Comparison of ENCODE assay signal across 8 mouse cellular contexts in genomic region chr19:12488205-12488966, GRCm38 (mm10). TPM values are rescaled to one million over a fixed set of nuclear protein-coding genes. Genes with fewer than 3 reads are reported as not detected.
DNase-seq lines count a peak whose midpoint lies in the region; ATAC-seq and TF ChIP-seq lines count a peak whose summit lies in the region.

No protein-coding gene starts in this region.

- no peak overlapping the region for H3K4me3 ChIP-seq in embryonic facial prominence, embryonic 13.5 days
- H3K4me3 ChIP-seq in kidney, adult 2 months (ENCODE audit: insufficient read depth, low read depth, low read length): no peak overlapping the region
- no peak overlapping the region for H3K4me3 ChIP-seq in stomach, postnatal 0 days (ENCODE audit: low read depth, low read length)

- 13% methylated on average over 9 of the region's 9 CpGs for WGBS in embryonic facial prominence, embryonic 13.5 days
- WGBS in kidney, adult 2 months: 26% methylated on average over 9 of the region's 9 CpGs
- WGBS in stomach, postnatal 0 days: 27% methylated on average over 9 of the region's 9 CpGs

- ATAC-seq in embryonic facial prominence, embryonic 13.5 days (ENCODE audit: insufficient number of reproducible peaks, insufficient read depth, low FRiP score, low TSS enrichment, low read depth): peak; percentile 61; the same call in 1 of the 2 replicates
- ATAC-seq in stomach, postnatal 0 days (ENCODE audit: low FRiP score, low TSS enrichment): peak; percentile 91

- 0 out of 2 replicates have a peak overlapping the region, but pooled peaks have one; percentile 27 for H3K9ac ChIP-seq in embryonic facial prominence, embryonic 13.5 days
- H3K9ac ChIP-seq in stomach, postnatal 0 days (ENCODE audit: low read length): peak overlapping the region; percentile 31; the same call in 1 of the 2 replicates

- peaks cover 11% of the 10 kb centered on the region for H3K4me1 ChIP-seq in embryonic facial prominence, embryonic 13.5 days
- H3K4me1 ChIP-seq in kidney, adult 2 months (ENCODE audit: control insufficient read depth, insufficient read depth, low read length): peaks cover 53% of the 10 kb centered on the region
- 0 out of 2 replicates have a peak, but pooled peaks cover 7% of the 10 kb centered on the region for H3K4me1 ChIP-seq in stomach, postnatal 0 days (replicated peaks; ENCODE audit: control insufficient read depth, insufficient read depth)

- peak; percentile 17 for DNase-seq in adrenal gland, adult 2 months
- no peak for DNase-seq in adrenal gland, adult 8-10 months
- peak; percentile 76 for DNase-seq in ES-CJ7 (ENCODE audit: low read depth, low spot score)
- no peak for DNase-seq in kidney, adult 2 months
- DNase-seq in lung, postnatal 4 days: peak; percentile 62 to 71
- DNase-seq in stomach, postnatal 0 days (ENCODE audit: low spot score): peak; percentile 91
- no peak for DNase-seq in left cerebral cortex, adult 9 months (ENCODE audit: low spot score in 2 of 2)

- peak overlapping the region; percentile 44 for H3K27ac ChIP-seq in embryonic facial prominence, embryonic 13.5 days
- H3K27ac ChIP-seq in kidney, adult 2 months (ENCODE audit: insufficient read depth, low read depth, low read length): peak overlapping the region; percentile 67
- peak overlapping the region; percentile 93 for H3K27ac ChIP-seq in stomach, postnatal 0 days (replicated peaks)

- no peak overlapping the region for H3K4me2 ChIP-seq in embryonic facial prominence, embryonic 13.5 days
- H3K4me2 ChIP-seq in stomach, postnatal 0 days (replicated peaks; ENCODE audit: low read depth): peak overlapping the region; percentile 27

- peaks cover 27% of the 10 kb centered on the region for H3K36me3 ChIP-seq in embryonic facial prominence, embryonic 13.5 days
- no peaks in the 10 kb centered on the region for H3K36me3 ChIP-seq in kidney, adult 2 months (ENCODE audit: control insufficient read depth, insufficient read depth, low read length)
- H3K36me3 ChIP-seq in stomach, postnatal 0 days (ENCODE audit: control insufficient read depth, insufficient read depth, low read length): peaks cover 5% of the 10 kb centered on the region; the same call in 1 of the 2 replicates

- H3K9me3 ChIP-seq in embryonic facial prominence, embryonic 13.5 days: no peaks in the 10 kb centered on the region
- no peaks in the 10 kb centered on the region for H3K9me3 ChIP-seq in stomach, postnatal 0 days (ENCODE audit: control insufficient read depth, low read length)

- TF ChIP-seq CTCF in kidney, adult 2 months (conservative IDR thresholded peaks at IDR 0.05; ENCODE audit: insufficient read depth, insufficient read length, low read depth, low read length): peak; percentile 66
- TF ChIP-seq CTCF in stomach, postnatal 0 days (IDR thresholded peaks at IDR 0.05; ENCODE audit: low read depth): peak; percentile 86

- TF ChIP-seq EP300 in stomach, postnatal 0 days (optimal IDR thresholded peaks at IDR 0.05): peak; percentile 49

- no peak for TF ChIP-seq POLR2A in kidney, adult 2 months (IDR thresholded peaks at IDR 0.05; ENCODE audit: low read depth, low read length)

- H3K27me3 ChIP-seq in embryonic facial prominence, embryonic 13.5 days: no peaks in the 10 kb centered on the region
- H3K27me3 ChIP-seq in kidney, adult 2 months (replicated peaks; ENCODE audit: control insufficient read depth, insufficient read depth, low read length): no peaks in the 10 kb centered on the region
- H3K27me3 ChIP-seq in stomach, postnatal 0 days (ENCODE audit: control insufficient read depth, insufficient read depth, low read length): no peaks in the 10 kb centered on the region

RNA-seq across cellular contexts. Expression of gene Dtx4, which starts 12.9 kb away (rescaled TPM):
- 10 to 100 TPM; 16.7 to 24.2 TPM for total RNA-seq in adrenal gland, adult 2 months (2021)
- 9.2 and 10.8 TPM in 2 replicates for polyA plus RNA-seq in adrenal gland, adult 2 months (2012; rRNA removed)
- 10 to 100 TPM; 12.6 to 26.3 (median 19.7) TPM for total RNA-seq in adrenal gland, adult 8-10 months (2022)
- polyA plus RNA-seq in embryonic facial prominence, embryonic 13.5 days (2015; fragmentation: Nextera tagmentation; extraction: Ambion mirVana): 6.0 and 6.7 TPM in 2 replicates
- polyA plus RNA-seq in kidney, adult 2 months (2012; rRNA removed): 10.6 and 11.3 TPM in 2 replicates
- polyA plus RNA-seq in stomach, postnatal 0 days (2015; fragmentation: Nextera tagmentation; extraction: Ambion mirVana): 6.2 and 7.1 TPM in 2 replicates

RNA-seq across cellular contexts. Expression of gene Mpeg1, which starts 27.8 kb away (rescaled TPM):
- 10 to 100 TPM; 28.3 to 31.6 TPM for total RNA-seq in adrenal gland, adult 2 months (2021)
- 3.1 and 4.1 TPM in 2 replicates for polyA plus RNA-seq in adrenal gland, adult 2 months (2012; rRNA removed)
- total RNA-seq in adrenal gland, adult 8-10 months (2022): 10 to 100 TPM; 29.9 to 72.1 (median 53.2) TPM
- 0.36 and 0.41 TPM in 2 replicates for polyA plus RNA-seq in embryonic facial prominence, embryonic 13.5 days (2015; fragmentation: Nextera tagmentation; extraction: Ambion mirVana)
- polyA plus RNA-seq in kidney, adult 2 months (2012; rRNA removed): 3.8 and 7.4 TPM in 2 replicates
- polyA plus RNA-seq in stomach, postnatal 0 days (2015; fragmentation: Nextera tagmentation; extraction: Ambion mirVana): 0.71 and 0.84 TPM in 2 replicates

RNA-seq across cellular contexts. Expression of gene Fam111a, which starts 57.2 kb away (rescaled TPM):
- total RNA-seq in adrenal gland, adult 2 months (2021): 1 to 10 TPM; 3.8 to 4.4 TPM
- polyA plus RNA-seq in adrenal gland, adult 2 months (2012; rRNA removed): 0.09 and 0.18 TPM in 2 replicates
- 1 to 10 TPM; 2.2 to 5.5 (median 4.6) TPM for total RNA-seq in adrenal gland, adult 8-10 months (2022)
- polyA plus RNA-seq in embryonic facial prominence, embryonic 13.5 days (2015; fragmentation: Nextera tagmentation; extraction: Ambion mirVana): 20.3 and 23.4 TPM in 2 replicates
- polyA plus RNA-seq in kidney, adult 2 months (2012; rRNA removed): 0.45 and 1.4 TPM in 2 replicates
- 8.2 TPM in 2 replicates for polyA plus RNA-seq in stomach, postnatal 0 days (2015; fragmentation: Nextera tagmentation; extraction: Ambion mirVana)

Comparison
In these comparisons a context has a peak if more than half of its experiments do, and no peak if none do; other contexts are left out.
1. DNase-seq: peak in adrenal gland, adult 2 months (single experiment), ES-CJ7 (single experiment), lung, postnatal 4 days (2 of 2) and stomach, postnatal 0 days (single experiment); none in adrenal gland, adult 8-10 months (single experiment), kidney, adult 2 months (single experiment) and left cerebral cortex, adult 9 months (0 of 2).
2. Peak in every context shown above with its lines, with median percentiles within 50 percentile points of each other: H3K27ac ChIP-seq.